Mouse (Mus musculus) right cerebral cortex, postnatal 10 days (tissue): Measurements from ENCODE around the gene Metap1d.

Source experiments
- DNase-seq, 2 experiments: peaks; one replicate each; pipeline ENCODE4 v3.0.0; 2021; ENCODE audit warnings: low spot score in 2 of 2

The Metap1d gene

DNA sequence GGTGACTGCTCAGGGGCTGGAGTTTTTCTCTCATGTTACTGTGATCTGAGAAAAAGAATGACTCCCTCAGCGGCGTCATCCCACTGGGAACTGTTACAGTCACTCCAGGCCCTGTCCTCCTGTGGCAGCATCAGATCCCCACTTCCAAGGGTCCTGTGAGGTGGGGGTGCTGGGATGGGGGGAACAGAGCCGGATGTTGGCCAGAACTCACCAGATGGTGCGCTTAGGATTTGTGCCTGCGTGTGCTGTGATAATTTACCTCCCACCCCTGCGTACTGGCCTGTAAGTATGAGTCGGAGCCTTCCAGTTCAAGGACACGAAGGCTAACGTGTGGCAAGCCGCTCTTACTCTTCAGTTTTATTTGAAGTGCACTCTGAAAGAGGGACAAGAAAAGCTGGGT is 22.2 kb downstream of the Metap1d start:
- DNase-seq, result no peak

DNA sequence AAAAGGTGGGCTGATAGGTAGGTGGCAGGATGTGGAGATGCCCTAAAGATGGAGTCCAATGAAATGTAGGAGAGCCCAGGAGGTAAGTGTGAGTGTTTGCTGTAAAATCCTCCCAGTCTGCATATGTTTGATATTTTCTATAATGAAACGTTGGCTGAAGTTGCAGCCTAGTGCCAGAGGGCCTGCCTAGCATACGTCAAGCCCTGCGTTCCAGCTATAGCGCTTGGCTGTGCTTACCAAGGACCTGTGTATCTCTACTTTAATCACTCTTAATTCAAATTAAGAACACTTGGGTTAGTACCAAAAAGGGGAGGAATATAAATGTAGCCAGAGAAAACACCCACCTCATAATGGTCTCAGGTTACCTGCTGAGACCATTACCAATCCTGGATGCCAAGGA is 22.7 kb downstream of the Metap1d start:
- DNase-seq, result no peak

DNA sequence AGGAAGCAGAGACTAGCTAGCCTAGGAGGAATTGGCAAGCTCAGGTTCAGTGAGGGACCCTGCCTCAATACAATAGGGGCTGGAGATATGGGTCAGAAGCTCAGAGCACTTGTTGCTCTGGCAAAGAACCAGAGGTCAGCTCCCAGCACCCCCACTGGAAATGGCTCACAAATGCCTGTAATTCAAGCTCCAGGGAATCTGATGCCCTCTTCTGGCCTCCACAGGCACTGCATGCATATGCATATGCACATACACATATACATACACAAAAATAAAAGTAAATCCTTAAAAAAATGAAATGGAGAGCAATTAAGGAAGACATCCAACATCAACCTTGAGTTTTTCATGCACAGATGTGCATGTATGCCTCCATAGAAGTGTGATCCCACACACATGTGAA is 24.7 kb downstream of the Metap1d start:
- DNase-seq, result no peak

DNA sequence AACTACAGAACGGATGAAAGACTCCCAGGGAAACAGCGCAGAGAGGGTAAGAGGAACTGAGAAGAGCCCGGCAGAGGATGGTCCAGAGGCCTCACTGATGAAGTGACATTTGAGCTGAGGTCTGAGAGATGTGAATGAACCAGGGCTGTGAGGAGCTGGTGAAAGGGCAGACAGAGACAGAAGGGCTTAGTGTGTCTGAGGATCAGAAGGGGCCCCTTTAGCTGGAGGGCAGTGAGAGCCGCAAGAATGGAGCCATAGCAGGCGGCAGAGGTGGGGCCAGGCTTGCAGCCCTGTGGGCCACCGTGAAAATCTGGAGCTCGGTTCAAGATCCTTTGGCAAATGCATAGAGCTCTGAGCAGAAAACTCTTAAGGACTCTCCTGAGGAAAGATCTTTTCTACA is 26.8 kb downstream of the Metap1d start:
- DNase-seq, result no peak

DNA sequence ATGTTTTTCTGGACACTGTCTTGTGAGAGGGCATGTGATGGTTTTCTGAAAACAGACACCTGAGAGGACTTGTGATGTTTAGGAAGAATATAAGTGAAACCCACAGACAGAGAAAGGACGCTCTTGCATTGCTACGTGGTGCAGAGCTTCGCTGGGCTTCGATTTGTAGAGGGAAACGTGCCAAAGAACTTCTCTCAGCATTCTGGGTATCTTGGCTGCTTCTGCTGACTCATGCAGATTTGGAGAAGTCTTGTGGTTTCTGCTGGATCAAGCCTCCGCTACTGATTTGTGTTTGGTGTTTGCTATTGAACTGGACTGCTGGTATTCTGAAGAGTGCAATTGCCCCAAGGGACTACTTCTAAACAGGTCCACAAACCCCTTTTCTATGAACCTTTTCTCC is 28.7 kb downstream of the Metap1d start:
- DNase-seq, result no peak

DNA sequence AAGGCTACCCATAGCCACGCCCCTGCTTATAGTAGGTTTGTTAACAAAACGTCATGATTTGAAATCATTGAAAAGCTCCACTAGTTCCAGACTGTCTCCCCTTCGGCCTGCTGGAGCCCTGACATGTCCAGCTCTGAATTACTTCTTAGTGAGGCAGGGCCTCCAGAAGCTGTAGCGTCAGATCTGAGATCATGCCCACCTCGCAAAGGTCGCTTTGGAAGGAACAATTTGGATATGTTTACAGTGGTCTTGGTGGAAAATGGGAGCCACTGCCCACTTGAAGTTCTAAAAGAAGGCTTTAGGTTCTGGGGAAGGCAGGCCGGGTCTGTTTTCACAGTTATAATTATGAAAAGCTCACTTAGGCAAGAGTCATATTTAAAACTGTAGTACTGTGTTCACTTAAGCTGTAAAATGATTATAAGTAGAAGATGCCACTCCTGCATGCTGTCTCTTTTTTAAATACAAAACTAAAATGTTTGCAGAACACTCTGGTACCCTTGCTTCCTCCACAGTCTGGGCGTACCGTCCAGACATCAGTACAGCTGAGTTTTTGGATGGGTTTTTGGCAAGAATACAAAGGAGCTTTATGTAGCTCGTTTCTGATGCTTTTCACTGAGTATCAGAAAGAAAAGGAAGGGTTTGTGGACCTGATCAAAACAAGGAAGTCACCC is 30.1 kb downstream of the Metap1d start:
- DNase-seq, result no peak

DNA sequence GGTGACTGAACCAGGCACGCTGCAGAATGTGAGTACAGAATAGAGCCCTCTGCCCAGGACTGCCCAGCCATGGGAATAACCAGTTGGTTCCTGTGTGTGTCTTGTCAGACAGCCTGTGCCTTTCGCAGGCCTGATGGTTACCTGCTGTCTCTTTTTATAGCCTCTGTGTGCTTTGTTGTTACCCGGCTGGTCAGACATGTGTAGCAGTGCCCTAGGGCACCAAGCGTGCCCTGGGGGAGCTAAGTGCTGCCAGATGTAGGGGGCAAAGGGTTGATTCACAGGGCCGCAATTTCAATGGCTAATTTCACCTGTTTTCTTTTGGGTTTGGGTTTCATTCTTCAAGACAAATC is 30.6 kb downstream of the Metap1d start:
- no peak for DNase-seq

DNA sequence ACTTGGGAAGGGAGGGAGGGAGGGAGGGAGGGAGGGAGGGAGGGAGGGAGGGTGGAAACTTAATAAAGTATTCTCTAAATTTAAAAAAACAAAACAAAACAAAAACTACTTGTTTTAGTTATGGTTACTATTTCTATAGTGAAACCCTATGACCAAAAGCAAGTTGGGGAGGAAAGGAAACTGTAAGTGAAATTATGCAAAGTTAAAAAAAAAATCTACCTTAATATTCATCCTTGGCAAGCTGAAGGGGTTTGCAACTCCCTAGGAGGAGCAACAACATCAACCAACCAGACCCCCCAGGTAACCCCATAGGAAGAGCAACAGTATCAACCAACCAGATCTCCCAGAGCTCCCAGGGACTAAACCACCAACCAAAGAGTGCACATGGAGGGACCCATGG is 38.2 kb downstream of the Metap1d start:
- no peak for DNase-seq

DNA sequence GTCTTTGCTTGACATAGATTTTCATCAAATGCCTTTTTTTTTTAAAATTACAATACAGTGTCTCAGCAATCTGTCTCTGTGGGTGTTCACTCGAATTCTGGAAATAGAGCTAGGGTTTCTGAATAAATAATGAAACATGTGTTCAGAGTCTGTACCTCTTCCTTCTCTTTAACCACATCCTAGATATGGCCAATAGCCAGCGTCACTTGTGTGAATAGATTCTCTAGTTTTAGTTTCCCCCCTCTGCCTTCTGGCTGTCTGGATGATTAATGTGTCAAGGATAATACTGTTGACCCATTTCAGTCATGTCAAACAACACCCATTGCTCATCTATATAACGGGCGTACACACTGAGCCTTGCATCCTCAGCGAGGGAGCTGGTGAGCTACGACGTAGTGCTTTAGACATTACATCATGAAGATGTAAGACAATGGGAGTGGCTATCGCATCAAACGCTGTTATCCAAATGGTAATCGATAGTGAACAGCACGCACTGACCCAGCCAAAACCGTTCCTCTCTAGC is 40.1 kb downstream of the Metap1d start:
- no peak for DNase-seq

DNA sequence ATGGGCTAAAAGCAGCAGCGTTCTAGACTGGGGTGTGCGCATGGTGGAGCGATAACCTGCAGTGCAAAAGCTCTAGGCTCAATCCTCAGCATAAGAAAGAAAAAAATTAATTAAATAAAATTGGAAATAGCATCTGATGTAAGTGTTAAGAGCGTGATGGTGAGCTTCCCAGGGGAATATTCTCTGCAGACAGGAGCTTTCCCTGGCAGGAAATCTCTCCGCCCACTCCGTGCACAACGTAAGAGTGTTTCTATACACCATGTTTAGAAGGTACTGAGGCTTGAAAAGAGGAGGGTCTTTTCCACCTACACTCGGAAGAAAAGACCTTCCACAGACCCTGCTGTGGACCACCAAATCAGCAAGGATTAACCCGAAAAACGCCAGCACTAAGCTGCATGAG is 41.4 kb downstream of the Metap1d start:
- DNase-seq, result peak; percentile 50 to 53

DNA sequence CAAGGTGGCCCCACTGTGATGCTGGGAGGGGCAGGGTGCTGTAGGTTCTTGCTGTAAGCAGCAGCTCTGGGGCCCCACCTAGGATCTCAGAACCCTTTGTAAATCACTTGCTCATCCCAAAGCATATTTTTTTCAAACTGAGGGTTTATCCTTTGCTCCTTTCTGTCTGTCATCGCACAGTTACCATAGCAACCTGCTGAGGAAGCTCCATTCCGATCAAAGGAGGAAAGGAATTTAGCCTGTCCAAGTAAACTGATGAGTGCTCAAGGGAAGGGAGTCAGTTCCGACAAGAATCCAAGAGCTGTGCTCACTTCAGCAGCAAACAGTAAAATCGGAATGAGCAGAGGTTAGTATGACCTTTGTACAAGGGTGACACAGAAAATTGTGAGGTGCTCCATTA is 41.9 kb downstream of the Metap1d start:
- DNase-seq, result peak in 1 of 2 experiments; percentile 36

DNA sequence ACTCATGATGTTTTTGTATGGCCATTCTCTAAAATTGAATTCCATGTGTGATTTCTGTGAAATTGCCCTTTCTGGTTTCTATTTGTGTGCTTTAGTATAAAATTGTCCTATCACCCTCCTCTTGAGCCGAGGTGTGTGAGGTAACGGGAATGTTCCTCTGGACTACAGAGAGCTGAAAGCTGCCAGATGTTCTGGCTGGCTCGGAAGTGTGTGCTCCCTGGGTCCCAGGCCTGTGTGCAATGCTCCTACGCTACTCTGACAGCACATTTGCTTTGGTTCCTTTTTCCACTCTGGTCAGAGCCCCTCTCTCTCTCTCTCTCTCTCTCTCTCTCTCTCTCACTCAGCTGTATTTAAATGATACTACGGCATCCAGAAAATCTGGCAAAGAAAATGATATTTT is 44.1 kb downstream of the Metap1d start:
- DNase-seq, result no peak

DNA sequence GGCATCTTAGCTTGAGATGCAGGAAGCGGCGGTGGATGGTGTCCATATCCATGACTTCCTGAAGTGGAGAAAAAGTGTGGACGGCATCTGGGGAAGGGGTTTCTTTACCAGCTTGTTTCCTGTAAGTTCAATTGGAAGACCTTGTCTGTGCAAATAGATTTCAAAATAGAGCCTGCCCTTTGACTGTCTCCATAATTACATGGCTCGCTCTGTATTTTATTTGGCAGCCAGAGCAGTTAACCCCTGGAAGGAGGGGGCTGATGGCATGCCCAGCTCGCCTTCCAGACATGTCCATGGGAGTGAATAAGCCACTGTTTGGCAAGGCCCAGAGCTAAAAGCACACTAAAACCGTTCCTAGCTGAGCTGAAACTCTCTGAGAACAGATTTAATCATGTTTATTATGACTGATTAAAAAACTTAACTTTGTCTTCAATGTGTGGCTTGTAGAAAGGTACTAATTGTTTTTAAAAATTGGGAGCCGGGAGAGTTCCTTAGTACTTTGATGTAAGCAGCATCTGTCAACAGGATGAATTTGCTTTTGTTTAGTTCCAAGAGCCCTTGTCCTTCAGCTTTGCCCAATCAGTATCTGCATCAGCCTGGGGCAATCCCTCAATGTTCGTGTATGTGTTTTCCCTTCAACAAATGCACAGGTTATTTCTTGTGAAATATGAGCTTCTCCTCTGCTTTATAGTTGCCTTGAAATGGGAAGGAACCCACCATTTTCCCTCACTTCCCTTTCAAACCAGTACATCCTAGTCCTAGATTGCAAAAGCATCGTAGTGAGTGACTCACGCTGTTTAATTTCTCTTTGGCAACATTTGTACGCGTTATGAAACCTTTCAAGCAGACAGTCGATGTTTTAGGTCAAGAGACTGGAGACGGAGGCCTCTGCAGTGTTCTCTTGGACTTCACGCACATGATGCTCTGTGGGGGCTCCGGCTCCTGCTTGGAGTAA is 46.5 kb downstream of the Metap1d start:
- DNase-seq, result no peak

DNA sequence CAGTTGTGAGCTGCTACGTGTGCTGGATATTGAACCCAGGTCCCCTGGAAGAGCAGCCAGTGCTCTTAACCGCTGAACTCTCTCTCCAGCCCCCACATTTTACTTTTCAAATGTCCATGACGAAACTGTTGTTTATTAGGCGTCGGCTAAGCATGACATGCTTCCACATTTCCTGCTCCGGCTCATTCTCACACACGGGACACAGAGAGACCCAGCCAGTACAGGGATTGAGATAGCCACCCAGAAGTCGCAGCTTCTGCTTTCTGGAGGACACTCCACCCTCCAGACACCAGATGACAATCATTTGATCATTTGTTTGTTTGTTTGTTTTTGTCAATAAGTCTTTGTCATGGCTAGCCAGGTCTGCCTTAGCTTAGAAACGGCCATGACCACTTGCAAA is 51.8 kb downstream of the Metap1d start:
- no peak for DNase-seq

DNA sequence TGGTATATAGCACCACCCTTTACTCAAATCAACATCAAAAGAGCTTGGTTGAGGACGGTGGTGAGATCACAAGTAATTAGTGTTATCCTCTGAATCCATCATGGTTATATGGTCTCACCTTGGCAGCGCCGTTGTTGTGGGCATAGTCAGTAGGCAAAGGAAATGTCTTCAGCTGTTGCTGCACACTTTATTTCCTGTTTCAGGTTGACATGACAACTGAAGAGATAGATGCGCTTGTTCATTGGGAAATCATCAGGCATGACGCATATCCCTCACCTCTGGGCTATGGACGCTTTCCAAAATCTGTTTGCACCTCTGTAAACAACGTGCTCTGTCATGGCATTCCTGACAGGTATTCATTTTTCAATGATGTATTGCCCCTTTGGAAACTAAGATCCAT is 58.1 kb downstream of the Metap1d start:
- peak in 1 of 2 experiments; percentile 11 for DNase-seq

DNA sequence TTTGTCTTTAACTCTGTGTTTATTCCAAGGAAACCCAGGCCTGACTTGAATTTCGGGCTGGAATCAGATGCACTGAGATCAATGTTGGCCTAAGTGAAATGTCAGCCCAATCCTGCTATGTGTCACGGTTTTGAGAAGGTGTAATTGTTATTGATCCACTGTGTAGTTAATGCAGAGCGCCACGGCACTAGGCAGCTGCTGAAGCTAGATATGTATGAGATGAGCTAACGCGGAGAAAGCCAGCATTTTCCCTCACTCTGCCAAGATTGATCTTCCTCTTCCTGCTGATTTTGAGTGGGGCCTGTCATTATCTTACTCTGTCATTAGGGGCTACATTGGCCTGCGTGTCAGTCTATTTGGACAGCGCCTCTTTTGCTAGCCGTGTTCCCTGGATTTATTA is 59.2 kb downstream of the Metap1d start:
- peak in 1 of 2 experiments; percentile 20 for DNase-seq

DNA sequence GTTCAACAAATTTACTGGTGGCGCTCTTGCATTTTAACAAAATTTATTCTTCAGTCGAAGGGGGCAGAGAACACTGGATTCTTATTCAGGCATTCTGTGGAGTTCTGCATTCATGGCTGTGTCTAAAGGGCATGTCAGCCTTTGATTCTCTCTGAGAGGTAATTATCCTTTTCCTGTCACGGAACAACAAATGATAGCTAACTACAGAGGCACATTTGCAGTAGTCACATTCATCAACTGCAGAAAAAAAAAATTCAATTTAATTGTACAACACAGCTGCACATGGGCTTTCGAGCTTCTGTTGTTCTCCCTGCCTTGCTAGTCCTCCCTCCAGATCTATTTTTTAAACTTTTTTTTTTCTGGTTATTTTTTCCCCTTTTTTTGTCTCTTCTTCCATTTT is 63.9 kb downstream of the Metap1d start:
- DNase-seq, result no peak

DNA sequence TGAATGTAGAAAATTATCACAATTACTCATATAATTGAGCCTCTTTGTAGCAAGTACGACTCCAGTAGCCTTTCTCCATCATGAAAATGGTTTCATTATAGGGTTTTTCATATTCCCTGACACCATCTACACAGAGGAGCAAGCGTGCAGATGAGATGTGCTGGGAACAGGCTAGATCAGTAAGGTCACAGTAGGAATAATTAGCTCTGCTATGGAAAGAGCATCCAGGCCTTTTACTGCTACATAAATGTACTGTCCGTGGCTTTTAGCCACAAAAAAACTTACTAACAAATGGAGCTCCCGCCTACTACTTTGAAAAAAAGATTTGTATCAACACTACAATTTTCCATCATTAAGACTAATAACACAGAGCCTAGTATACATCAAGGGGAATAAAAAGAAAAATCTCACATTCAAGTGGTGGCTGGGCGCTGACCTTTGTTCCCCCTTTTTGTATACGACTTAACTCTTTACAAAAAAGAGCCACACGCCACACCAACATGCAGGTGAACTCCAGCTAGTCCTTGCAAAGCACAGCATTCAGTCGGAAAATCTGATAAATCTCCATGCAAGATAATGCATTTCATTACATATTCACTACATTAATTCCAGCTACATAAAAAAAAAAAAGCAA is 64.5 kb downstream of the Metap1d start:
- no peak for DNase-seq

DNA sequence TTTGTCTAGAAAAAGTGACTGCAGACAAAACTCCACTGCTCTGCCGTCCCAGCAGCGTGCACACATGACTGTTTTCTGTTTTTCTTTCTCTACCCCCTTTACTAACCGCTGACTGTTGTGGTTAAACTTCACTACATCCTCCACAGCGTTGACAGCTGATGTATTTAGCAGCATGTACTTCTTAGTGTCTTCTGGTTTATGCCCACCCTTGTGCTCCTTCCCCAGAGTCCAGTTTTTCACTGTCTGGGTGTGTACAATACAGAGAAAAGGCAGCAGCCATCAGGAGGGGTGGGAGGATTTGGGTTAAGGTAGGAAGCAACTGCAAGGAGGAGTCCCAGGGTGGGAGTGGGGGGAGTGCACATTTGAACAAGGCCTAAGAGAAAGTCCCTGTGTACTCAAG is 69.8 kb downstream of the Metap1d start:
- no peak for DNase-seq

DNA sequence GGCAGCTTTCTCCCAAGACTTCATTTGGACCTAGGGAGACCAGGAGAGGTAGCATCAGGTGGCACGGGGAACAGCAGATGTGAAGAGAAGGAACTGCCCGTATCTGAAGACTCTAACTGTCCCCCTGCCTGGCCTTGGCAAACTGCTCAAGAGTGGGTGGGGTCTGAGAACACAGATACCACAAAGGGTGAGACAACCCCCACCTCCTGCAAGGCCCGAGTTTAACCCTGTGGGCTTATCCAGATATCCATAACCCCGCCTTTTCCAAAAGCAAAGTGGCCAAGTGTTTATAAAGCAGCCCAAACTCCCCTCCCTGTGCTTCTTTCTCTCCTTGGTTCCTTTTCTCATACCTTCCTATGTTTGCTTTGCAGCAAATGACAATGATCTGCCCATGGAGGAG is 70.4 kb downstream of the Metap1d start:
- no peak for DNase-seq

DNA sequence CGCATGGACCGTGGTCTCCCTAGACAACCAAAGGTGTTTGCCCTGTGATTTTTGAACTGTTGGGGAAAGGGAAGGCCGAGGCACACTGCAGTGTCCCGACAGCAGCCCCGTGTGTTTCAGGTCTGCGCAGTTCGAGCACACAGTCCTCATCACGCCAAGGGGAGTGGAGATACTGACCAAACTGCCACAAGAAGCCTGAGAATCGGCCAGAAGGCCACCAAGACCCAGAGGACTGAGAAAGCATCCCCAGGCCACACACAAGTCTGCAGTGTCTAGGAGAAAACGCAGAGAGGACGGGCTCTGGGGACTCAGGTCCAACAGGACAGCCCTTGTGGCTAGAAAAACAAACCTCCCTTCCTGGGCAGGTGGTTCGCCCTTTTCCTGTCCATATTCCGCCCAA is 71.7 kb downstream of the Metap1d start:
- no peak for DNase-seq

DNA sequence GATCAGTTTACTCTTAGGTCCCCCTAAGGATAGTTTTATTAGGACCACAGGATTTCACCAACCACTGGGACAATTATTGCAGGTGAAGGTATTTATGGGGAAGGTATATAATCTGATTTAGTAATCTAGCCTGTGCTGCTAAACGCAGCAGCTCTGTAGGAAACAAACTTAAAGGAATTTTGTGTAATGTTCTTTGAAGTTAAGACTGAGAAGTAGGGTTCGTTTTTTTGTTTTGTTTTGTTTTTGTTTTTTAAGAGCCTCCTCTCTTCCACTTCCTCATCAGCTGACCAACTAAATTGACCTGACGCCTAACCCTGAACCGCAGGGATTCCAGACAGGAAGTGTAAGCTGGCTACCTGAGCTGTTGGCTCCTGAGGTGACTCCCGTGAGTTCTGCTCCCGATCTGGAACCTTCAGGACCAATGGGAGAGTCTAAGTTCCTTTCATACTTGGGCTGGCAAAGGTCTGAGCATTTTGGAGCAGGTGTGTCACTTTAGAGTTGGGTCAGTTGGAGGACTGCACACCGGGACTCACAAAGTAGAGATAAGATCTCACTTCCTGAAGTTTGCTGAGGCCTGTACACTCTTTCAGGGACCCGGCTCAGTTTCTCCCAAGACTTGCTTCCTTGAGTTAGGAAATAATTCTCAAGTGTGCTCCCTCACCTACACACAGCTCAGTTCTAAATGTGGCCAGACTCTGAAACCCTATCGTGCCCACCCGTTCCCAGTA is 73.7 kb downstream of the Metap1d start:
- DNase-seq, result no peak
